In the genomic region with DNA sequence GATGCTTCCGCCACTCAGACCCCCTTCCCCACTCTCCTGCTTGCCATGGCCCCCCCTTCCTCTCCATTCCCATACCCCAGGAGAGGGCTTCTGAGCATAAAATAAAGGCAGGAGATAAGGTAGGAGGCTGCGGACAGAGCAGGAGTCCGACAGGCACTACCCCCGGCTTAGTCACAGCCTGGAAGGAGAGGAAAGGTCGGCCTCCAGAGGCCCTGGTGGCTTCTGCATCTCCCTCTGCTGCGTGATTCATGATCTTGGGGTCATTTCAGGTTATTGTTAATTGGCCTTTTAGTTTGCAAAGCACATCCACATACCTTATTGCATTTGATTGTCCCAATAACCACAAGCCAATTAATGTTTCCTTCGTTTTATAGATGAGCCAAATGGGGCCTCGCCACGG, we compare ENCODE assay signal across 25 mouse cellular contexts.
DNase-seq lines count a peak whose midpoint lies in the region; ATAC-seq lines count a peak whose summit lies in the region.
"Had no signal": no experiment of that assay in that cellular context is flagged by ENCODE, and none has a peak within 500 bp of the region (broad histone marks: within the 10 kb centered on the region; RNA-seq: fewer than 3 reads in every experiment).

No protein-coding gene starts in this region.

- no peak overlapping the region for H3K4me3 ChIP-seq in heart, embryonic 12.5 days
- H3K4me3 ChIP-seq in kidney, embryonic 16.5 days (ENCODE audit: low read length) = no peak overlapping the region
- H3K4me3 ChIP-seq: embryonic facial prominence, embryonic 12.5 days; embryonic facial prominence, embryonic 15.5 days had no signal

- no peak for ATAC-seq in heart, embryonic 12.5 days (ENCODE audit: insufficient number of reproducible peaks, low FRiP score)
- no peak for ATAC-seq in kidney, embryonic 16.5 days (ENCODE audit: low FRiP score, low TSS enrichment)
- ATAC-seq: CD4-positive, CD25-positive, alpha-beta regulatory T cell, adult 4 months; forebrain, embryonic 14.5 days; forebrain, postnatal 0 days; hindbrain, postnatal 0 days; inflammation-experienced regulatory T-cells, adult 6 months; intestine, embryonic 16.5 days had no signal

- intact Hi-C loops in heart, postnatal 10 days (cut with DNase I) = no loop called here

- no peaks in the 10 kb centered on the region for H3K27me3 ChIP-seq in heart, embryonic 12.5 days (replicated peaks)
- H3K27me3 ChIP-seq in kidney, embryonic 16.5 days (ENCODE audit: insufficient read depth, low read length) = no peaks in the 10 kb centered on the region
- H3K27me3 ChIP-seq: embryonic facial prominence, embryonic 12.5 days; embryonic facial prominence, embryonic 15.5 days had no signal

- 48% methylated on average over 9 of the region's 9 CpGs for WGBS in heart, embryonic 12.5 days
- 48% methylated on average over 9 of the region's 9 CpGs for WGBS in kidney, embryonic 16.5 days

- H3K4me2 ChIP-seq in heart, embryonic 12.5 days = no peak overlapping the region
- H3K4me2 ChIP-seq in kidney, embryonic 16.5 days (replicated peaks; ENCODE audit: low read depth, low read length) = no peak overlapping the region
- H3K4me2 ChIP-seq: embryonic facial prominence, embryonic 12.5 days; embryonic facial prominence, embryonic 15.5 days; hindbrain, embryonic 14.5 days had no signal

- H3K4me1 ChIP-seq in heart, embryonic 12.5 days (replicated peaks) = peaks cover 50% of the 10 kb centered on the region
- no peaks in the 10 kb centered on the region for H3K4me1 ChIP-seq in kidney, embryonic 16.5 days (ENCODE audit: insufficient read depth, low read length)
- H3K4me1 ChIP-seq: embryonic facial prominence, embryonic 12.5 days; embryonic facial prominence, embryonic 15.5 days had no signal

- no peaks in the 10 kb centered on the region for H3K9me3 ChIP-seq in heart, embryonic 12.5 days (replicated peaks)
- H3K9me3 ChIP-seq in kidney, embryonic 16.5 days (ENCODE audit: low read length) = no peaks in the 10 kb centered on the region
- H3K9me3 ChIP-seq: embryonic facial prominence, embryonic 12.5 days; embryonic facial prominence, embryonic 15.5 days had no signal

- no peak overlapping the region for H3K27ac ChIP-seq in heart, embryonic 12.5 days (ENCODE audit: poor library complexity, severe bottlenecking)
- H3K27ac ChIP-seq in kidney, embryonic 16.5 days (ENCODE audit: low read length) = no peak overlapping the region
- H3K27ac ChIP-seq: embryonic facial prominence, embryonic 12.5 days; embryonic facial prominence, embryonic 15.5 days; hindbrain, embryonic 14.5 days; hindbrain, postnatal 0 days had no signal

- peak overlapping the region; percentile 34; the same call in 1 of the 2 replicates for H3K9ac ChIP-seq in heart, embryonic 12.5 days
- H3K9ac ChIP-seq in kidney, embryonic 16.5 days (replicated peaks; ENCODE audit: low read length) = no peak overlapping the region
- H3K9ac ChIP-seq: embryonic facial prominence, embryonic 12.5 days; embryonic facial prominence, embryonic 15.5 days; forebrain, postnatal 0 days; hindbrain, embryonic 14.5 days had no signal

- DNase-seq in adrenal gland, adult 2 months = peak; percentile 69
- DNase-seq in adrenal gland, adult 18-20 months (ENCODE audit: low spot score in 2 of 2) = no peak
- DNase-seq in heart, postnatal 10 days = no peak
- DNase-seq in adrenal gland, postnatal 14 days = peak; percentile 50
- peak; percentile 19 for DNase-seq in forelimb bud, embryonic 11.5 days (ENCODE audit: low read depth, low spot score)
- DNase-seq in retina, postnatal 1 day = no peak
- DNase-seq: cerebellum, adult 11 months; cerebellum, adult 2 months; cerebellum, adult 9-11 months; cerebellum, postnatal 25 days; forebrain, postnatal 0 days; gastrocnemius, postnatal 25 days; heart, adult 18-20 months; heart, postnatal 4 days; kidney, adult 18-20 months had no signal

- H3K36me3 ChIP-seq in heart, embryonic 12.5 days = no peaks in the 10 kb centered on the region
- H3K36me3 ChIP-seq in kidney, embryonic 16.5 days (ENCODE audit: insufficient read depth, low read length) = no peaks in the 10 kb centered on the region
- H3K36me3 ChIP-seq: embryonic facial prominence, embryonic 12.5 days; embryonic facial prominence, embryonic 15.5 days had no signal

Comparison
In these comparisons a context has a peak if more than half of its experiments do, and no peak if none do; other contexts are left out.
1. DNase-seq: peak in adrenal gland, adult 2 months (single experiment), adrenal gland, postnatal 14 days (single experiment) and forelimb bud, embryonic 11.5 days (single experiment); none in adrenal gland, adult 18-20 months (0 of 2), heart, postnatal 10 days (0 of 2) and retina, postnatal 1 day (single experiment).